Mouse (Mus musculus): ENCODE results near the gene Krt222.
"Not testable (repeated sequence)": the region's sequence is repeated elsewhere in the genome, so short reads cannot be mapped to it uniquely, and the experiment has no call there.

The Krt222 gene

DNA sequence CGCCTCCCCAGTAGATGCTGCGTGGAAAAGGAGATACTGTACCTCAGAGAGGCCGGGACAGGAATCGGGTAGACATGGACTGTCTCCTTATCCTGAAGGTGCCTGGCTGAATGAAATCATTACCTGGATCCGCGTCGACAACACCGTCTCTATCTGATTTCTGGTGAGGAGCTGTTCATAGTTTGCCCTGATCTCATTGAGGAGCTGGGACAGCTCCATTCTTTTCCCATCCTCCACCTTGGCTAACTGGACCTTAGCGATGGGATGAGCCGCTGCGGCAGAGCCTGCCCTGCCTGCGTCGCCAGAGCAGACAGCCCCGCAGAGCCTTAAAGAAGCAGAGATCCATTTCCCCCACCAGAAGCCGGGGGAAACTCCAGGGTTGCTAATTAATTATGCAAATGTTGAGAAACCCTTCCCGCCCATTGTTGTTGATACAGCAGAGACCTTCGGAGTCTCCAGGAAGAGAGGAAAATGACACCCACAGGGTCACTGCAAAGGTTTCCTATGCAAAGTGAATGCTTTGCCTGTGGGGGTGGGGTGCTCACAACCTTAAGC, at the start of gene Krt222:
Gene Krt222 (minus strand): TSS at position 266 of the 555 bp plus-strand sequence.
- peak; percentile 77 for DNase-seq (ENCODE audit: low read depth, low spot score)

- peak; percentile 44 for DNase-seq (ENCODE audit: low read depth, low spot score)
Observed at GRCm38 (mm10) chr11:99292846-99293245, 49.0 kb upstream of the Krt222 start.

DNA sequence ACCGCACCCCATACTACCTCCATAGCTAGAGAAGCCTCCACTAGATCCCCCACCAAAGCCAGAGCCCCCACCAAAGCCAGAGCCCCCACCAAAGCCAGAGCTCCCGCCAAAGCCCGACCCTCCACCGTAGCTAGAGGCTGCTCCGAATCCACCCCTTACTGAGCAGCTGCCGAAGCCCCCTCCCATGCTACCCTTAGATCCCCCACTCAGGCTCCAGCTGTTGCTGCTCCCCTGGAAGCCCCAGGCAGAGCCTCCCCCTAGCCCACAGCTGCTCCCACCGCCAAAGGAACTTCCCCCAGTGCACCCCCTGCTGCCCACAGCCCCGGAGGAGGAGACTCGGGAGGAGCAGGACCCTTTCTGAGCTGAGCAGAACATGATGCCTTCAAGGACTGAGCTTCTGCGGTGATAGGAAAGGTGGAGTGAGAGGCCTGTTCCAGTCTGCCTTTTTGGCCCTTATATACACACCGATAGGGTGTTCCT, 41.0 kb upstream of the Krt222 start, which contains the start of gene Krt24:
Gene Krt24 (minus strand): TSS at position 430 of the 480 bp plus-strand sequence.
- no peak for DNase-seq (ENCODE audit: low read depth, low spot score)

DNA sequence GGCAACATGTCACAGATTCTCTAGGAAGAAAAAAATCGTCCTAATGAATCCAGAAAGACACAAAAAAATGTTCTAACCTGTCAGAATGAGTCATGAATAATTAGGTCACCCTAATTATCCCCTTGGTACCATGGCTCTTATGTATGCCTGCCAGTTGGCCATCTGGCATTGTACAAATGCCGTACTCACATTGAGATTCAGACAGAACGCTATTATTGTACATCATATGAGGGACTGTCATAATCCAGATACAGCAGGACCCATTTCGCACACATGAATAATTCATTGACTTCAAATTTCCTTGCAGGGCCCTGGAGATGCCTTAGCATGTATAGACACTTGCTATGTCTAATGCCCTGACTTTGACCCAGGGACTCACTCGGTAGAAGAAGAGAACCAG, 40.1 kb upstream of the Krt222 start:
- no peak for DNase-seq (ENCODE audit: low read depth, low spot score)

DNA sequence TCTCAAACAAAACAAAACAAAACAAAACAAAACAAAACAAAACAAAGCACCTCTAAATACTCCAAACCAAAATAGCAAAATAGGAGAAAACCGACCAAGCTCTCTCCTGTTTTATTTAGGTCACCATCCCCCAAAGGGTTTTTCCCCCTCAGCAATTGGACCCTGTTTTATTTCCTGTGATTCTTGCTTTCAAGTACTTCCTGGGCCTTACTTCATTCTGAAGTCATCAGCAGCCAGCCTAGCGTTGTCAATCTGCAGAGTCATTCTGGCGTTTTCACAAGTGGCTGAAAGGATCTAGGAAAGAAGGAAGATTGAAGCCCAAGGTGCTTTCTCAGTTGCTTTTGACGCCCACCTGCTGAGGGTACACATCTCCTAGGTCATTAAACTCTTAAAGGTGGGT, 39.4 kb upstream of the Krt222 start:
- no peak for DNase-seq (ENCODE audit: low read depth, low spot score)

DNA sequence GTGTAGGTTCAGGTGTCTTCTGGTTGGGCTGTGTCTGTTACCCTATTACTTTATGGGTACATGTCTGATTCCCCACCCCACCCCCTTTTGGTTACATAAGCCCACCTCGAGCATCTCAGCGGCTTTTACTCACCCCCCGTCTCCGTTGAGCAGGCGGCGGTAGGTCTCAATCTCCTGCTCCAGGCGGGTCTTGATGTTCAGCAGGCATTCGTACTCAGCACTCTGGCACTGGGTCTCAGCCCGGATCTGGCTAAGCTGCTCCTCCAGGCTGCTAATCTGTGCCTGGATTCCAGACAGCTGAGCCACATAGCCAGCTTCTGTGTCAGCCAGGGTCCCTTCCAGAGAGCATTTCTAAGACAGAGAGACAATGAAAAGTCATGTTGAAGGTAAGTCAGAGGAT, 37.2 kb upstream of the Krt222 start:
- DNase-seq (ENCODE audit: low read depth, low spot score) = no peak

DNA sequence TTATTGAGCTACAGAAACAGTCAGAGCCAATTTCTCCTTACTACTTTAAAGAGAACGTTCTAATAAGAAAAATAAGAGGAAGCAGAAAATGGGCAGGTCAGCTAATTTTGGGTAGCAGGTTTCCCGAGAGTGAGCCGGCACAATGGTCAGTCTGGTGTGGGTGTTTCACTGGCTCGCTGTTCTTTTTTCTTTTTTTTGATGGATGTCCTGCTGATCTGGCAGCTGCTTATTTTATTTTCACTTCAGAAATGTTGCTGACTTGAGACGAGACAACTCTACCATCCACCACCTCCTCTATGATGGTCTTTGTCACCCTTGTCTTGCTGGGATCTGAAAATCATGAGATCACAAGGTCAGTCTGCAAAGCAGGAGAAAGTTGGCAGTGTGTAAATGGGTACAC, 36.1 kb upstream of the Krt222 start:
- no peak for DNase-seq (ENCODE audit: low read depth, low spot score)

DNA sequence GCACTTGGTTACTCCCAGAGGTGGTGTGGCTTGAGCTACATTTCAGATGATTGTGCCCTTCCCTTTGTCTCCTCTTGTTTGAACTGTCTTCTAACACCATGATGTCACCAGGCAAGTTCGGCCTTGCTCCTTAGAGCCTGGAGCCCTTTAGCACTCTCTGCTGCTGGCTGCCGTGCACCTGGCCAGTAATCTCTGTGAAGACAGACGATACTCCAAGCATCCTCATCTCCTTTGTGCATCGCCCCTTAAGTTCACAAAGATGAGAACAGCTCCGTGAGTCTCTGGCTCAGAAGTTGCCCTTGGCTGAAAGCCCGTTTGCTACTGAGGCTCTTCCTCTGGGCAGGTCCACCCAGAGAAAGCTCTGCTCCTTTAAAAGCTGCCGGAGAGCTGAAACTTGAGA, 32.9 kb upstream of the Krt222 start:
- DNase-seq (ENCODE audit: low read depth, low spot score) = no peak

DNA sequence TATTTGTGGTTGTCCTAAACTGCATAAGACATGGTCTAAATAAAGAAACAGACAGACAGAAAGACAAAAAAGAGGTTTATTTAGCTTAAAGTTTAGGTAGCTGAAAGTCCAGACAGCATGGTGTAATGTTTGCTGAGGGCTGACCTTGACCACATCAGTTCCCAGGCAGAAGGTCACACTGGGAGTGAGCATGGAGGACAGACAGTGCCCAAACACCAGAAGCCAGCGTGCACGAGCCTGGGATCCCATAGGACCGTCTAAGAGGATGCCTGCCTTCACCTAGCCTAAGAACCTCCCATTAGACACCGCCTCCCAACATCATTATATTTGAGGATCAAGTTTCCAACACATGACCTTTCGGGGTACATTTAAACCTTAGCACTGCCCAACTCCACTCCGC, 31.7 kb upstream of the Krt222 start:
- DNase-seq (ENCODE audit: low read depth, low spot score) = no peak

GRCm38 (mm10) chr11:99272721-99273120, 28.8 kb upstream of the Krt222 start:
- no peak for DNase-seq (ENCODE audit: low read depth, low spot score)

GRCm38 (mm10) chr11:99269192-99269591, 25.3 kb upstream of the Krt222 start:
- DNase-seq (ENCODE audit: low read depth, low spot score) = no peak

GRCm38 (mm10) chr11:99265796-99266195, 21.9 kb upstream of the Krt222 start:
- DNase-seq (ENCODE audit: low read depth, low spot score) = peak; percentile 28

DNA sequence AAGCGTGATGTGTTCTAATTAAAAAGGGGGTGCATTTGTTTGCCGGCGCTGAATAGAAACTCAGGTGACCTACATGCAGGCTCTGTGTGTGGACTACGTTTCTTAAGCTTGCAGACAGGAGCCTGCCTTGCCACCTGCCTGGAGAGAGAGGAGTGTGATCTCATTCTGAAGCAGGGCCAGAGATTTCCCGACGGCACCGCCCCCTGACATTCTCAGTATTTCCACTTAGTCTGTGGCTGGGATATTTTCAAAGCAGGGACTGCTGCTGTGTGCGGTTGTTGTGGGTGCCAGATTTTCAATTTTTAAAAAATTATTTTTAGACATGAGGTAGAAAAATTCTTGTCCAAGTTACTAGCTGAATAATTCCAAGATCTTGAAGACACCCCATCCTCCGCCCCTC, 21.3 kb upstream of the Krt222 start:
- DNase-seq (ENCODE audit: low read depth, low spot score) = no peak

- peak; percentile 44 for DNase-seq (ENCODE audit: low read depth, low spot score)
Observed at GRCm38 (mm10) chr11:99256213-99256612, 12.3 kb upstream of the Krt222 start.

- no peak for DNase-seq (ENCODE audit: low read depth, low spot score)
Observed at GRCm38 (mm10) chr11:99255316-99255715, 11.4 kb upstream of the Krt222 start.

DNA sequence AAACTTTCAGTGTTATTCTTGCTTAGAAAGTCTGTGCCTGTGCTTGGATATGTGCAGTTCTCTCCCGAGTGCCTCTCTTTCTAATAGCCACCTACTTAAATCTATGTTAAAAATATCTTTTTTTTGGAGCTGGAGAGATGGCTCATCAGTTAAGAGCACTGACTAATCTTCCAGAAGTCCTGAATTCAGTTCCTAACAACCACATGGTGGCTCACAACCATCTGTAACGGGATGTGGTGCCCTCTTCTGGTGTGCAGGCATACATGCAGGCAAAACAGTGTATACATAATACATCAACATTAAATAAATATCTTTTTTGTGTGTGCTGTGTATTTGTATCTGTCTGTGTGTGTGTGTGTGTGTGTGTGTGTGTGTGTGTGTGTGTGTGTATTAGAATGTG, 10.0 kb upstream of the Krt222 start:
- no peak for DNase-seq (ENCODE audit: low read depth, low spot score)

DNA sequence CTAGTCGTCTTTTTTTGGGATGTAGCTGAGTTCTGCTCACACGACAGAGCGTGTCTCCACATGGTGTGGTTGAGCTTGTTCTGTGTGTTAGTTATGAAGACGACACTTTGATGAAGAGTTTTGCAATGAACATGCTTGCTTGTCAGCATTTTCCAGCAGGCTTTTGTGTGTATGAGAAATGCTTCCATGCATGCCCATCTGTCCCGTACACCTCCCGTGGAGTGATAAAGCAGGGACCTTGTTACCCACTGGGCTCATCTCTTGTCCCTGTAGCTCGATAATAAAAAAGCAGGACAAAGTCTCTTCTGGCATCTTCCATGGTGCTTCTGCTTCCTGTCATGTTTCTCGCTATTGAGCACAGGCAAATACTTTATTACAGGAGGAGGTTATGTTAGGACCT, 8.8 kb upstream of the Krt222 start:
- no peak for DNase-seq (ENCODE audit: low read depth, low spot score)

DNA sequence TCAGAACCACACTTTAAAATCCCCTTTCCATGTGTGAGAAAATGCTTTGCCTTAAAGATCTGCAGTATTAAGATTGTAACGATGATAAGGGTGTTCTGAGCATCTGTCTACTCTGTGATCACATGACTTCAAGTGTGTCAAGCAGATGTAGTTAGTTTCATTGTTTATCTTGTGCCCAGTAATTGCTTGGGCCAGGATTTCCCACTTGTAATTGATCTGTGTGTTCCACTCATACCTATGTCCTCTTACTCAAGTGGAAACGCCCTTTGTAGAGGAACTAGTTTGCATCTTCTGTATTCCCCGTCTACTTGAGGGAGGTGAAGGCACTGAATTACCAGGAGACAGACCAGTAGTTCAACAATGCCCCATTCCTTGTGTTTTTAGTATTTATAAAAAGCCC, 6.8 kb upstream of the Krt222 start:
- no peak for DNase-seq (ENCODE audit: low read depth, low spot score)

- DNase-seq (ENCODE audit: low read depth, low spot score) = no peak
Observed at GRCm38 (mm10) chr11:99250241-99250640, 6.4 kb upstream of the Krt222 start.

- DNase-seq (ENCODE audit: low read depth, low spot score) = peak; percentile 52
Observed at GRCm38 (mm10) chr11:99249115-99249514, 5.2 kb upstream of the Krt222 start.

GRCm38 (mm10) chr11:99247916-99248315, 4.0 kb upstream of the Krt222 start:
- DNase-seq (ENCODE audit: low read depth, low spot score) = peak; percentile 54

- DNase-seq (ENCODE audit: low read depth, low spot score) = not testable (repeated sequence)
Observed at GRCm38 (mm10) chr11:99244519-99244918, 634 bp upstream of the Krt222 start.

DNA sequence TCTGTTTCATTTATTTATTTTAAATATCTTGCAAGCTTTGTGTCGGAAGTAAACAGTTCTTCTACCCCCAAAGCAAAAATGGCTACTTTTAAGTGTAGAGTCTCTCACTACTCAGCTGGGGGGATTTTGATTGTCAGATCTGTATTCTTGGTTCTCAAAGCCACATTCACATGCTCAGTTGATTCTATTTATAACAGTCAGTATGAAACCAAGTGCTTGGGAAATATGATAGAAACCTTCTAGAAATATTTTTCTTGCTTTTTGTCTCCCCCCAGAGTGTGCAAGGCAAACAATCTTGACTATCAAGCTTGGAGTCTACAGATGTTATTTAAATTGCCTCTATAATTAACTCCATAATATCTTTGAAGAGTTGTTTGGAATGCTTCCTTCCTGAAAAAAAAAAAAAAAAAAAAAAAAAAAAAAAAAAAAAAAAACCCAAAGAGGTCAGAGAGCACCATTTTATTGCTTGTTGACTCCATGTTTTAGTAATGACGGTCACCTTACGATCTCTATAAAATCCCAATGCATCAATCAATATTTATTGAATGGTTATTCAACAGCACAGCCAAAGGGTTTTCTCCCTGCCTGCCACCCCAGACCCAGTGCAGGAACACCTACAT, 575 bp downstream of the Krt222 start:
- DNase-seq (ENCODE audit: low read depth, low spot score) = no peak

DNA sequence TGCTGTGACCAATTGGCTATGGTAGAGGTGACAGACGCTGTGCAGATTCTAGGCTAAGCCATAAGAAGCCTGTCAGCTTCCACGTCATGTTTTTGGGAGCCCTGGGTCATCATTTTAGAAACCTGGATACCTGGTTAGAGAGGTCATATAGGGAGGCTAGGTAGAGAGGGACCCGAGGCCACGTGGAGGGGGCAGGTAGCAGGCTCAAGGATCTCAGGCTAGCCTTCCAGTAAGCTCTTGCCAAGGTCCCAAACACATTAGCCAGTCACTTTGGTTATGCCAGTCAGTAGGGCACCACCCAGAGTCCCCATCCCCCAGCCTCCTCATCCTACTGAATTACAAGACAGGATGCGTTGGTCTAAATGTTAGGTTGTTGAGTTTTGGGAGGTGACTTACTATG, 1.8 kb downstream of the Krt222 start:
- no peak for DNase-seq (ENCODE audit: low read depth, low spot score)

Measured in R1 (cell line).